Mouse (Mus musculus) forebrain, embryonic 12.5 days (tissue): ENCODE data around the gene Srrm3. TPM values are rescaled to one million over a fixed set of nuclear protein-coding genes. Genes with fewer than 3 reads are reported as not detected.

ENCODE experiments used
- ATAC-seq: fragments of 200-750 bp; cut with Nextera tagmentation; 2 replicates; pipeline ENCODE4 v1.8.0; 2017; ENCODE audit warnings: moderate TSS enrichment; ENCODE audit not compliant: low FRiP score
- H3K27ac ChIP-seq: fragments of 300-500 bp; sonication (generic); 2 replicates; pipeline ENCODE4 v1.5.1; 2016; ENCODE audit warnings: mild to moderate bottlenecking
- H3K27me3 ChIP-seq: fragments of 300-500 bp; sonication (generic); 2 replicates; pipeline ENCODE4 v1.6.1; 2016; ENCODE audit warnings: mild to moderate bottlenecking
- H3K36me3 ChIP-seq: fragments of 300-500 bp; sonication (generic); replicated peaks from 2 replicates; pipeline ENCODE4 v1.6.1; 2016; ENCODE audit warnings: mild to moderate bottlenecking
- H3K4me1 ChIP-seq: fragments of 300-500 bp; sonication (generic); 2 replicates; pipeline ENCODE4 v1.6.1; 2016
- H3K4me2 ChIP-seq: fragments of 300-500 bp; sonication (generic); 2 replicates; pipeline ENCODE4 v1.6.1; 2016; ENCODE audit warnings: mild to moderate bottlenecking, moderate library complexity
- H3K4me3 ChIP-seq: fragments of 300-500 bp; sonication (generic); replicated peaks from 2 replicates; pipeline ENCODE4 v1.5.1; 2016; ENCODE audit warnings: mild to moderate bottlenecking
- H3K9ac ChIP-seq: fragments of 300-500 bp; sonication (generic); 2 replicates; pipeline ENCODE4 v1.6.1; 2016; ENCODE audit warnings: mild to moderate bottlenecking
- H3K9me3 ChIP-seq: fragments of 300-500 bp; sonication (generic); 2 replicates; pipeline ENCODE4 v1.6.1; 2016
- WGBS: fragments of 180-500 bp; shearing (Covaris S2); methylation state at CpG from one replicate; pipeline ENCODE4 v1.1.7; 2016; 5-methylcytosine and 5-hydroxymethylcytosine counted together
- polyA plus RNA-seq: library from polyadenylated mRNA; unstranded; fragments of >200 nt; fragmentation: Nextera tagmentation; extraction: Ambion mirVana; gene quantifications from 2 replicates; pipeline ENCODE4 v1.2.1, GENCODE M21; 2016

Gene Srrm3
- polyA plus RNA-seq, 1 experiment from 2014 or later = 37.6 TPM

- Histone ChIP-seq H3K9ac (peak overlapping the region; percentile 36), H3K4me3 (no peak overlapping the region), H3K4me2 (peak overlapping the region; percentile 26)
Observed at GRCm38 (mm10) chr5:135793996-135794858, 12.5 kb upstream of the Srrm3 start.

GRCm38 (mm10) chr5:135794859-135795181 is 11.9 kb upstream of the Srrm3 start:
- peak overlapping the region; percentile 1; the same call in 1 of the 2 replicates for H3K9ac ChIP-seq
- no peak overlapping the region for H3K4me3 ChIP-seq

More at GRCm38 (mm10) chr5:135793996-135794858, 12.5 kb upstream of the Srrm3 start:
- WGBS = 10% methylated on average over 20 of the region's 20 CpGs
- Histone ChIP-seq H3K9me3 (no peaks in the 10 kb centered on the region), H3K27me3 (0 out of 2 replicates have a peak, but pooled peaks cover 4% of the 10 kb centered on the region), H3K4me1 (peaks cover 9% of the 10 kb centered on the region), H3K27ac (peak overlapping the region; percentile 10), H3K36me3 (peaks cover 29% of the 10 kb centered on the region)
- ATAC-seq = peak; percentile 92

DNA sequence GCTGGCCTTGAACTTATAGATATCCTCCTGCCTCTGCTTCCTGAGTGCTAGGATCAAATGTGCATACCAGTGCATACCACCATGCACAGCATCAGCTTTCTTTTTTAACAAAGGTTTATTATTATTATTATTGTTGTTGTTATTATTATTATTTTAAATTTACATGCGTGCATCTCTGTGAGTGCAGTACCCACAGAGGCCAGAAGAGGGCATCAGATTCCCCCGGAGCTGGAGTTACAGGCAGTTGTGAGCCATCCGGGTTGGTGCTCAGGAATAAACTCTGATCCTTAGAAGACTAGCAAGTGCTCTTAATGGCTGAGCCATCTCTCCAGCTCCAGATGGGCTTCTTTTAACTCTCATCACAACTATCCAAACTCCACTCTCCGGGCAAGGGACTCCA is 6.9 kb upstream of the Srrm3 start:
- no peaks in the 10 kb centered on the region for H3K9me3 ChIP-seq
- no peak overlapping the region for H3K27ac ChIP-seq
- no peak overlapping the region for H3K4me2 ChIP-seq
- H3K27me3 ChIP-seq = peaks cover 21% of the 10 kb centered on the region
- H3K4me3 ChIP-seq = no peak overlapping the region
- no peak for ATAC-seq
- WGBS = 44% methylated on average over 4 of the region's 4 CpGs
- no peaks in the 10 kb centered on the region for H3K36me3 ChIP-seq
- H3K4me1 ChIP-seq = peaks cover 16% of the 10 kb centered on the region
- no peak overlapping the region for H3K9ac ChIP-seq

More at GRCm38 (mm10) chr5:135794859-135795181, 11.9 kb upstream of the Srrm3 start:
- peak overlapping the region; percentile 10; the same call in 1 of the 2 replicates for H3K27ac ChIP-seq
- no peak for ATAC-seq
- WGBS = 6% methylated on average over 5 of the region's 5 CpGs
- H3K27me3 ChIP-seq = 0 out of 2 replicates have a peak, but pooled peaks cover 4% of the 10 kb centered on the region
- H3K4me2 ChIP-seq = peak overlapping the region; percentile 26
- H3K36me3 ChIP-seq = peaks cover 23% of the 10 kb centered on the region
- H3K9me3 ChIP-seq = no peaks in the 10 kb centered on the region
- H3K4me1 ChIP-seq = peaks cover 9% of the 10 kb centered on the region

- 2% methylated on average over 6 of the region's 6 CpGs for WGBS
- Histone ChIP-seq H3K27ac (peak overlapping the region; percentile 53), H3K9me3 (no peaks in the 10 kb centered on the region), H3K36me3 (no peaks in the 10 kb centered on the region), H3K4me2 (no peak overlapping the region), H3K9ac (0 out of 2 replicates have a peak overlapping the region, but pooled peaks have one; percentile 4), H3K4me1 (peaks cover 12% of the 10 kb centered on the region; the same call in 1 of the 2 replicates), H3K27me3 (peaks cover 29% of the 10 kb centered on the region), H3K4me3 (no peak overlapping the region)
- ATAC-seq = peak; percentile 51; the same call in 1 of the 2 replicates
Observed at GRCm38 (mm10) chr5:135800927-135801326, 5.8 kb upstream of the Srrm3 start.

- H3K9ac ChIP-seq = no peak overlapping the region
- H3K36me3 ChIP-seq = no peaks in the 10 kb centered on the region
- no peak for ATAC-seq
- peaks cover 29% of the 10 kb centered on the region for H3K27me3 ChIP-seq
- no peak overlapping the region for H3K4me3 ChIP-seq
- no peak overlapping the region for H3K27ac ChIP-seq
- peaks cover 18% of the 10 kb centered on the region for H3K4me1 ChIP-seq
- H3K4me2 ChIP-seq = no peak overlapping the region
- 91% methylated on average over 8 of the region's 8 CpGs for WGBS
- no peaks in the 10 kb centered on the region for H3K9me3 ChIP-seq
Observed at GRCm38 (mm10) chr5:135802641-135803040, 4.0 kb upstream of the Srrm3 start.

- peaks cover 29% of the 10 kb centered on the region for H3K27me3 ChIP-seq
- ATAC-seq = no peak
- WGBS = 62% methylated on average over 4 of the region's 4 CpGs
- no peaks in the 10 kb centered on the region for H3K9me3 ChIP-seq
- H3K4me3 ChIP-seq = no peak overlapping the region
- no peaks in the 10 kb centered on the region for H3K36me3 ChIP-seq
- H3K9ac ChIP-seq = no peak overlapping the region
- H3K4me1 ChIP-seq = peaks cover 22% of the 10 kb centered on the region
- H3K4me2 ChIP-seq = no peak overlapping the region
- no peak overlapping the region for H3K27ac ChIP-seq
Observed at GRCm38 (mm10) chr5:135803135-135803534, 3.6 kb upstream of the Srrm3 start.

- Histone ChIP-seq H3K27me3 (peaks cover 29% of the 10 kb centered on the region), H3K4me3 (no peak overlapping the region), H3K9ac (no peak overlapping the region), H3K36me3 (no peaks in the 10 kb centered on the region), H3K4me2 (no peak overlapping the region), H3K27ac (no peak overlapping the region), H3K4me1 (peaks cover 24% of the 10 kb centered on the region), H3K9me3 (no peaks in the 10 kb centered on the region)
- 78% methylated on average over 4 of the region's 4 CpGs for WGBS
- ATAC-seq = no peak
Observed at GRCm38 (mm10) chr5:135803676-135804075, 3.0 kb upstream of the Srrm3 start.

DNA sequence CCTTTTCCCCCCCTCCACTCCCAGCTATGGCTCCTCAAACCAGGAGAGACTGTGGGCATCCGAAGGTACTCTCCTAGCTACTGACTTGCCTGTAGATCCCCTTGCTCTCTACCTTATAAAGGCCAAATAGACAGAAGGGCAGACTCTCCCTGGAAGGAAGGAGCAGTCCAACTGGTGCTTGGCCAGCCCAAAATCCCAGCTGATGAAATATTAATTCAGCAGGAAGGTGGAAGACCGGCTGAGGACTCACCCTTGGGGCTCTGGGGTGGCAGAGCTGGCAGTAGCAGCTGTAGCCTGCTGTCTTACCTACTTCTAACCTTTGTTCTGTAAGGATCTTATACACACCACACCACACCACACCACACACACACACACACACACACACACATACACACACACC is 2.0 kb upstream of the Srrm3 start:
- peaks cover 29% of the 10 kb centered on the region for H3K27me3 ChIP-seq
- H3K9me3 ChIP-seq = no peaks in the 10 kb centered on the region
- no peak overlapping the region for H3K4me2 ChIP-seq
- no peak overlapping the region for H3K27ac ChIP-seq
- no peak for ATAC-seq
- 0 out of 2 replicates have a peak overlapping the region, but pooled peaks have one; percentile 4 for H3K9ac ChIP-seq
- H3K4me1 ChIP-seq = peaks cover 24% of the 10 kb centered on the region
- H3K36me3 ChIP-seq = no peaks in the 10 kb centered on the region
- WGBS = 81% methylated on average over 2 of the region's 2 CpGs
- no peak overlapping the region for H3K4me3 ChIP-seq

- peak overlapping the region; percentile 59 for H3K4me2 ChIP-seq
- no peak overlapping the region for H3K27ac ChIP-seq
- peaks cover 12% of the 10 kb centered on the region for H3K4me1 ChIP-seq
- ATAC-seq = no peak
- H3K9ac ChIP-seq = peak overlapping the region; percentile 69
- H3K27me3 ChIP-seq = peaks cover 22% of the 10 kb centered on the region
- no peaks in the 10 kb centered on the region for H3K9me3 ChIP-seq
- H3K4me3 ChIP-seq = peak overlapping the region; percentile 50
- WGBS = 47% methylated on average over 3 of the region's 3 CpGs
- no peaks in the 10 kb centered on the region for H3K36me3 ChIP-seq
Observed at GRCm38 (mm10) chr5:135807263-135807637, 560 bp downstream of the Srrm3 start.

- H3K27me3 ChIP-seq = peaks cover 7% of the 10 kb centered on the region; the same call in 1 of the 2 replicates
- whole genome bisulfite sequencing = 76% methylated on average over 5 of the region's 5 CpGs
- H3K27ac ChIP-seq = no peak overlapping the region
Observed at GRCm38 (mm10) chr5:135812991-135813390, 6.3 kb downstream of the Srrm3 start.

DNA sequence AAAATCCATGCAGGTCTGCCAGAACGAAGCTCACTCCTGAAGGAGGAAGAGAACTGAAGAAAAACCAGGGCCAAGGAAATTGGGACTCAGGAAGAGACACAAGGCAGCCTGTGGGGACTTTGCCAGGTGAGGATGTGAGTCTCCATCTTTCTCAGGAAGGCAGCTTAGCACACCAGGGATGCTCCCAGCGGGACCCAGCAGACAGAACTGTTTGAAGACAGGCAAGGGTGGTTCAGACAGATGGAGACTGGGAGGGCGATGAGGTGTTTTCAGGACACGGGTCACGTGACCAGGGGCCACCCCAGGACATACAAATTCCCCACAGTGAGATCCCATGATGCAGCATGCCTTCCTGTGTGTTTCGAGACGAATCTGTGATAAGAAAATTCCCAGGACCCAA is 11.8 kb downstream of the Srrm3 start:
- peaks cover 23% of the 10 kb centered on the region for H3K4me1 ChIP-seq
- H3K9ac ChIP-seq = no peak overlapping the region
- H3K4me3 ChIP-seq = no peak overlapping the region
- H3K36me3 ChIP-seq = no peaks in the 10 kb centered on the region
- peaks cover 22% of the 10 kb centered on the region; the same call in 1 of the 2 replicates for H3K27me3 ChIP-seq
- no peak for ATAC-seq
- 54% methylated on average over 7 of the region's 7 CpGs for WGBS
- no peak overlapping the region for H3K4me2 ChIP-seq
- no peak overlapping the region for H3K27ac ChIP-seq
- H3K9me3 ChIP-seq = no peaks in the 10 kb centered on the region

More at GRCm38 (mm10) chr5:135812991-135813390, 6.3 kb downstream of the Srrm3 start:
- Histone ChIP-seq H3K9me3 (no peaks in the 10 kb centered on the region), H3K4me2 (no peak overlapping the region), H3K36me3 (no peaks in the 10 kb centered on the region), H3K4me3 (no peak overlapping the region), H3K4me1 (peaks cover 3% of the 10 kb centered on the region; the same call in 1 of the 2 replicates), H3K9ac (no peak overlapping the region)
- no peak for ATAC-seq

DNA sequence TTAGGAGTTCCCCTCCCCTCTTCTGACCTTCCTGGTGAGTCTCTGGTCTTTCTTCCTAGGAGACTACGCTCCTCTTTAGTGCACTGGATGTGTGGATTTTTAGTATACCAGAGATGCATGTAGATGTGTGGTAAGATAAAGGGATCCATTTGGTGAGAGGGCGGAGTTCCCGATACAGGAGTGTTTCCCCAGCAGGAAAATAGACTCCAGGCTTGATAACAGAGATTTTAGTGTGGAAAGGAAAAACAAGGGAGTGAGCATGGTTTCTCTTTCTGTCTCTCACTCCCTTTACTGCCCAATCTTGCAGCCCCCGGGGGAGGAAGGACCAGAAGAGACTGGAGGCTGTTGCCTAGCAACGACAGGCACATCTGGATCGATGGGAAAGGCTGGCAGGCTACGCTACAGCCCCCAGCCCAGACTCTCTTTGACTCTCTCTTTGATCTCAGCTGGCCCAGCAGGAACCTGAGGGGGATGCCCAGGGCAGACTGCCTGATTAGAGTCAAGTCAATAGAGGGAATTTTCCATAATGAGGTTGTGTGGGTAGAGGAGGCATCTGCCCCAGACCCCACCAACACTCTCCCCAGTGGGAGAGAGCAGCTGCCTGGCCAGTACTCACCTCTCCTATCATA is 15.7 kb downstream of the Srrm3 start:
- peak; percentile 84 for ATAC-seq
- H3K4me1 ChIP-seq = peaks cover 40% of the 10 kb centered on the region
- no peak overlapping the region for H3K4me3 ChIP-seq
- peak overlapping the region; percentile 22; the same call in 1 of the 2 replicates for H3K4me2 ChIP-seq
- H3K27me3 ChIP-seq = peaks cover 21% of the 10 kb centered on the region; the same call in 1 of the 2 replicates
- H3K27ac ChIP-seq = peak overlapping the region; percentile 75
- no peaks in the 10 kb centered on the region for H3K9me3 ChIP-seq
- WGBS = 18% methylated on average over 7 of the region's 7 CpGs
- H3K9ac ChIP-seq = no peak overlapping the region
- no peaks in the 10 kb centered on the region for H3K36me3 ChIP-seq
